Mouse (Mus musculus): ENCODE results near the gene Rcor1. TPM values are rescaled to one million over a fixed set of nuclear protein-coding genes. Genes with fewer than 3 reads are reported as not detected.
A peak's percentile ranks its signal among the peaks of the same experiment; 100 is the strongest.
"Not testable (repeated sequence)": the region's sequence is repeated elsewhere in the genome, so short reads cannot be mapped to it uniquely, and the experiment has no call there.

Gene Rcor1
- polyA plus RNA-seq, 1 experiment from 2014 or later, result 10.1 TPM

DNA sequence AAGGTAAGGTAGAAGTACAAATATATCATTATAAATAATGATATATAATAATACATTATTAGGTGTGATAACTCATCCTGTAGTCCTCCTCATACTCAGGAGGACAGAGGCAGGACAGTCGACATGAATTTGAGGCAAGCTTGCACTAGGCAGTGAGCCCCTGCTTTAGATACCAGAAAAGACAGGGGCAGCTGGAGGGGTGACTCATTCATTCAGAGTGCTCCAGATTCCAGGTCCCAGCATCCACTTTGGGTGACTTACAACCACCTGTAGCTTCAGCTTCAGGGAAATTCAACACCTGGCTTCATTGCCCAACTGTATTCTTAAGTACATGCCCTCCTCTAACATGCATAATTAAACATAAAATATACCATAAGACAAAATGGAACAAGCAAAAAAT lies 7.7 kb downstream of the Rcor1 start:
- H3K36me3 ChIP-seq (replicated peaks), result peaks cover 16% of the 10 kb centered on the region
- H3K9ac ChIP-seq, result no peak overlapping the region
- no peak for ATAC-seq (ENCODE audit: low FRiP score)
- no peak overlapping the region for H3K27ac ChIP-seq
- H3K4me2 ChIP-seq, result no peak overlapping the region
- H3K27me3 ChIP-seq, result no peaks in the 10 kb centered on the region
- H3K4me1 ChIP-seq, result no peaks in the 10 kb centered on the region; the same call in 1 of the 2 replicates
- 88% methylated on average over 1 of the region's 1 CpGs for WGBS
- no peaks in the 10 kb centered on the region for H3K9me3 ChIP-seq
- no peak overlapping the region for H3K4me3 ChIP-seq (replicated peaks)

GRCm38 (mm10) chr12:111048201-111048600 lies 9.1 kb downstream of the Rcor1 start:
- H3K4me3 ChIP-seq (replicated peaks), result no peak overlapping the region
- H3K36me3 ChIP-seq (replicated peaks), result peaks cover 15% of the 10 kb centered on the region
- no peaks in the 10 kb centered on the region for H3K27me3 ChIP-seq
- no peak overlapping the region for H3K9ac ChIP-seq
- WGBS, result 87% methylated on average over 2 of the region's 2 CpGs
- H3K4me2 ChIP-seq, result no peak overlapping the region
- no peaks in the 10 kb centered on the region; the same call in 1 of the 2 replicates for H3K4me1 ChIP-seq
- no peak overlapping the region for H3K27ac ChIP-seq
- ATAC-seq (ENCODE audit: low FRiP score), result no peak
- no peaks in the 10 kb centered on the region for H3K9me3 ChIP-seq

GRCm38 (mm10) chr12:111050256-111050655 lies 11.1 kb downstream of the Rcor1 start:
- H3K9me3 ChIP-seq, result no peaks in the 10 kb centered on the region
- H3K4me1 ChIP-seq, result no peaks in the 10 kb centered on the region; the same call in 1 of the 2 replicates
- no peak for ATAC-seq (ENCODE audit: low FRiP score)
- 96% methylated on average over 2 of the region's 2 CpGs for WGBS
- H3K4me2 ChIP-seq, result no peak overlapping the region
- H3K9ac ChIP-seq, result no peak overlapping the region
- no peak overlapping the region for H3K4me3 ChIP-seq (replicated peaks)
- H3K27ac ChIP-seq, result no peak overlapping the region
- H3K36me3 ChIP-seq (replicated peaks), result peaks cover 15% of the 10 kb centered on the region
- no peaks in the 10 kb centered on the region for H3K27me3 ChIP-seq

DNA sequence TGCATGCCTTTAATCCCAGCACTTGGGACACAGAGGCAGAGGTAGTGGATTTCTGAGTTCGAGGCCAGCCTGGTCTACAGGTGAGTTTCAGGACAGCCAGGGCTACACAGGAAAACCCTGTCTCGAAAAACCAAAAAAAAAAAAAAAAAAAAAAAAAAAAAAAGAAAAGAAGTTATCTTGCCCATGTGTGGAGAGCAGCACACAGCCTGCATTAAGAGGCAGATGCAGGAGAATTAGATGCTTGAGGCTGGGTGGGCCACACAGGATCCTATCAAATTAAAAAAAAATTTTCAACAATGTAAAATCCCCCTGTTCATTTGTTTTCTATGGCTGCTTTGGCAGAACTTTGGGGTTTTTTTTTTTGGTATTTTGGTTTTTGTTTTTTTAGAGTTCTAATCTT lies 24.2 kb downstream of the Rcor1 start:
- no peaks in the 10 kb centered on the region for H3K9me3 ChIP-seq
- no peak for ATAC-seq (ENCODE audit: low FRiP score)
- H3K4me3 ChIP-seq (replicated peaks), result no peak overlapping the region
- H3K4me1 ChIP-seq, result no peaks in the 10 kb centered on the region
- H3K36me3 ChIP-seq (replicated peaks), result peaks cover 12% of the 10 kb centered on the region
- H3K27ac ChIP-seq, result no peak overlapping the region
- WGBS, result 95% methylated on average over 2 of the region's 2 CpGs
- H3K4me2 ChIP-seq, result no peak overlapping the region
- no peaks in the 10 kb centered on the region for H3K27me3 ChIP-seq
- H3K9ac ChIP-seq, result no peak overlapping the region

DNA sequence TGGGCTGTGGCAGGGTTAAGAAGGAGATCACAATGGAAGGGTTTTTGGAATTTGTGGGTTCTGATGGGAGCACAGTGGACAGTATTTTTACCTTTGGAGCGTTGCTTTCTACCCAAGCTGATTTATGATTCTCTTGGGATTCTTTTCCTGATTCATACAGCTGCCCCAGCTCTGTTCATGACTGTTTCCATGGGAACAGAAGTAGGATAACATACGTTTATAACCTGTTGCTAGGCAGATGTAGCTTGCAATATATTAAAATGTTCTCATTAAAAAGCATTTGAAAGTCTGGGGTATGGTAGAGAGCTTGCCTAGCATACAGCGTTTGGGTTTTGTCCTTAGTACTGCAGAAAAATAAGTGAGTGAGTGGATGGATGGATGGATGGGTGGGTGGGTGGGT lies 25.1 kb downstream of the Rcor1 start:
- Histone ChIP-seq H3K36me3 (replicated peaks) (peaks cover 5% of the 10 kb centered on the region), H3K4me1 (no peaks in the 10 kb centered on the region), H3K27ac (no peak overlapping the region), H3K4me2 (no peak overlapping the region), H3K9me3 (no peaks in the 10 kb centered on the region), H3K27me3 (no peaks in the 10 kb centered on the region), H3K4me3 (replicated peaks) (no peak overlapping the region), H3K9ac (no peak overlapping the region)
- no peak for ATAC-seq (ENCODE audit: low FRiP score)
- 89% methylated on average over 3 of the region's 3 CpGs for WGBS

DNA sequence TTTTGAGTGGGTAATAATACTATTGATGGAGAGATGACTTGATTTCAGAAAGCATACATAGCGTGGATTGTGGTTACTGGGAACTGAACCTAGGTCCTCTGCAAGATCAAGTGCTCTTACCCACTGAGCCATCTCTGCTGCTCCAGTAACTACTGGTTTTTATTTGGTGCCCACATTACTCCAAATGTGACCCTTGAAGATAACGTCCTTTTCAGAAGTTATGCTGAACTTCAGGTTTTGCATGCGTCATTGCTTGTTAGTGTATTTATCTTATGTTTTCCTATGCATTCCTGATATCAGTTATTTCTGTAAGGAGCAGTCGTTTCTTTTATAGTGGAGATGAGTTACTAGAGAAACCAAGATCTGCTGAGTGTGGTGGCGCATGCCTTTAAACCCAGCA lies 26.2 kb downstream of the Rcor1 start:
- Histone ChIP-seq H3K9ac (no peak overlapping the region), H3K36me3 (replicated peaks) (0 out of 2 replicates have a peak, but pooled peaks cover 3% of the 10 kb centered on the region), H3K27ac (no peak overlapping the region), H3K4me1 (no peaks in the 10 kb centered on the region), H3K9me3 (no peaks in the 10 kb centered on the region), H3K4me3 (replicated peaks) (no peak overlapping the region), H3K4me2 (no peak overlapping the region), H3K27me3 (no peaks in the 10 kb centered on the region)
- WGBS, result 95% methylated on average over 5 of the region's 5 CpGs
- no peak for ATAC-seq (ENCODE audit: low FRiP score)

- Histone ChIP-seq H3K9ac (no peak overlapping the region), H3K4me3 (replicated peaks) (no peak overlapping the region), H3K9me3 (no peaks in the 10 kb centered on the region), H3K36me3 (replicated peaks) (0 out of 2 replicates have a peak, but pooled peaks cover 3% of the 10 kb centered on the region), H3K27me3 (no peaks in the 10 kb centered on the region), H3K27ac (no peak overlapping the region), H3K4me2 (no peak overlapping the region), H3K4me1 (no peaks in the 10 kb centered on the region)
- no peak for ATAC-seq (ENCODE audit: low FRiP score)
- 95% methylated on average over 13 of the region's 13 CpGs for WGBS
These were observed 28.7 kb downstream of the Rcor1 start for GRCm38 (mm10) chr12:111067816-111068215.

- not testable (repeated sequence) for H3K27me3 ChIP-seq; H3K27ac ChIP-seq; H3K36me3 ChIP-seq (replicated peaks); ATAC-seq (ENCODE audit: low FRiP score); H3K9me3 ChIP-seq; H3K4me1 ChIP-seq; H3K4me2 ChIP-seq; H3K4me3 ChIP-seq (replicated peaks); H3K9ac ChIP-seq
These were observed 30.1 kb downstream of the Rcor1 start for GRCm38 (mm10) chr12:111069299-111069698.

GRCm38 (mm10) chr12:111071009-111071408 lies 31.9 kb downstream of the Rcor1 start:
- Histone ChIP-seq H3K27me3 (no peaks in the 10 kb centered on the region), H3K27ac (no peak overlapping the region), H3K9me3 (no peaks in the 10 kb centered on the region), H3K4me2 (no peak overlapping the region), H3K4me1 (0 out of 2 replicates have a peak, but pooled peaks cover 3% of the 10 kb centered on the region), H3K4me3 (replicated peaks) (no peak overlapping the region), H3K9ac (no peak overlapping the region), H3K36me3 (replicated peaks) (0 out of 2 replicates have a peak, but pooled peaks cover 3% of the 10 kb centered on the region)
- 90% methylated on average over 5 of the region's 5 CpGs for WGBS
- no peak for ATAC-seq (ENCODE audit: low FRiP score)

DNA sequence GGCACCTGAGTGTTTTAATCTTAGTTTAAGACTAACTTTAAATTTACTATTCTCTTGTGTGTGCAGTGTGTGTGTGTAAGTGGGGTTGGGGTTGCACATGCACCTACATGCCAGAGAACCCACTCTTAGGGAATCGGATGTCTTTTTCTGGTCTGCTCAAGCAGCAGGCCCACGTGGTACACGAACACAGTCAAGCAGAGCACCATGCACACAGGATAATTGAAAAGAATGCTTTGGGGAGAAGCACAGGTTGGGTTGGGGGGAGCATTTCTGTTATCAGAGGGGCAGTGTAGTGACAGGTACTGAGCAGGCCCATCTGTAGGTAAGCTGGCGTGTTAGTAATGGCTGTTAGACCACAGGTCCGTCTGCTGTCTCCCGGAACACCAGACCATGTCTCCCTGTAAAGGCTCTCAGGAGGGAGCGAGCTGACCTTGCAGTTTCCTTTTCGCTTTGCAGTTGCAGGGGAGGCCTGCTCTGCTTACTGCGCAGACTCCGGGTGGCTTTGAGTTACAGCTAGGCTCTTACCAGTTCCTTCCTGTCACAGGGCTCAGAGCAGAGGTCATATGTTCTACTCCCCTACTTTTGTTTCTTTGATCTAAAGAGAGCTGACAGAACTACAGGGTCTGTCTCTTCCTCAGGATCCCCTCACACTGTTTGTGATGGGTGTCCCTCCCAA lies 32.5 kb downstream of the Rcor1 start:
- no peak overlapping the region for H3K9ac ChIP-seq

DNA sequence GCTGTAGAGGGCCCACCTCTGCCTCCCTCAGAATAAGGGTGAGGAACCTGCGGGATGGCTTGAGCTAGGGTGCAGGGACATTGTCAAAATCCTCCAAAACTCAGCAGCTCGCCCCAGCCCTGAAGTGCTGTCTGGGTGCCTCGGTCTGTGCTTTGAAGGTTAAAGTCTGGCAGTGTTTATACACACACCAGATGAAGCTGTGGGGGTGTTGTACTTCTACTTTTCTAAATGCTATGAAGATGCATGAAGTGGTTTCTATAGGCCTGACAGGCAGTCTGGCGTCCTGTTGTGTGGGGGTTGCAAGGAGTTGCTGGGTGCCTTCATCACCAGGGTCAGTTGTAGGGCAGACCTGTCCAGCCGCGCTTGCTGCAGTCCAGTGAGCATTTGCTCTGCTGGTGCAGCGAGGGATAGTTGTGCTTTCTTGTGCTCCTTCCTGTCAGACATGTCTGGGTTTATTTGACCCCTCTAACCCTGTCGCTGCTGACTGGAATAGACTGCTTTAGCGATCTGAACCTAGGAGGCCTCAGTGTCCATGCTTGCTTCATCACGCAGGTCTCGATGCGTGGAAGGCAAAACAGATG lies 37.3 kb downstream of the Rcor1 start:
- WGBS, result 86% methylated on average over 12 of the region's 12 CpGs
- H3K36me3 ChIP-seq (replicated peaks), result no peaks in the 10 kb centered on the region
- H3K27me3 ChIP-seq, result no peaks in the 10 kb centered on the region
- H3K4me1 ChIP-seq, result 0 out of 2 replicates have a peak, but pooled peaks cover 3% of the 10 kb centered on the region
- no peak overlapping the region for H3K9ac ChIP-seq
- no peak overlapping the region for H3K4me3 ChIP-seq (replicated peaks)
- H3K9me3 ChIP-seq, result no peaks in the 10 kb centered on the region
- H3K4me2 ChIP-seq, result no peak overlapping the region
- no peak for ATAC-seq (ENCODE audit: low FRiP score)
- H3K27ac ChIP-seq, result no peak overlapping the region

More for the DNA sequence above, 32.5 kb downstream of the Rcor1 start:
- peak overlapping the region; percentile 42; the same call in 1 of the 2 replicates for H3K27ac ChIP-seq
- 0 out of 2 replicates have a peak, but pooled peaks cover 3% of the 10 kb centered on the region for H3K36me3 ChIP-seq (replicated peaks)
- no peak overlapping the region for H3K4me3 ChIP-seq (replicated peaks)
- no peaks in the 10 kb centered on the region for H3K27me3 ChIP-seq
- H3K9me3 ChIP-seq, result no peaks in the 10 kb centered on the region
- no peak overlapping the region for H3K4me2 ChIP-seq
- 85% methylated on average over 10 of the region's 10 CpGs for WGBS
- H3K4me1 ChIP-seq, result 0 out of 2 replicates have a peak, but pooled peaks cover 3% of the 10 kb centered on the region
- no peak for ATAC-seq (ENCODE audit: low FRiP score)

GRCm38 (mm10) chr12:111085579-111085978 lies 46.4 kb downstream of the Rcor1 start:
- no peak for ATAC-seq (ENCODE audit: low FRiP score)
- WGBS, result 87% methylated on average over 4 of the region's 4 CpGs
- Histone ChIP-seq H3K27me3 (no peaks in the 10 kb centered on the region), H3K9me3 (no peaks in the 10 kb centered on the region), H3K27ac (no peak overlapping the region), H3K4me2 (no peak overlapping the region), H3K36me3 (replicated peaks) (peaks cover 28% of the 10 kb centered on the region), H3K4me3 (replicated peaks) (no peak overlapping the region), H3K9ac (no peak overlapping the region), H3K4me1 (peaks cover 18% of the 10 kb centered on the region)

GRCm38 (mm10) chr12:111087066-111087465 lies 47.9 kb downstream of the Rcor1 start:
- Histone ChIP-seq H3K4me2 (no peak overlapping the region), H3K36me3 (replicated peaks) (peaks cover 27% of the 10 kb centered on the region), H3K9ac (no peak overlapping the region), H3K9me3 (no peaks in the 10 kb centered on the region), H3K27me3 (no peaks in the 10 kb centered on the region), H3K4me3 (replicated peaks) (no peak overlapping the region), H3K27ac (no peak overlapping the region), H3K4me1 (peaks cover 21% of the 10 kb centered on the region)
- no peak for ATAC-seq (ENCODE audit: low FRiP score)
- 91% methylated on average over 1 of the region's 1 CpGs for WGBS

Data from forebrain, embryonic 12.5 days (tissue).